Mouse (Mus musculus): ENCODE measurements around the gene Armh2. TPM values are rescaled to one million over a fixed set of nuclear protein-coding genes. Genes with fewer than 3 reads are reported as not detected.

Gene Armh2
- polyA plus RNA-seq, 1 experiment from 2014 or later: not detected

- Histone ChIP-seq H3K27me3 (no peaks in the 10 kb centered on the region), H3K27ac (replicated peaks) (no peak overlapping the region), H3K4me2 (replicated peaks) (no peak overlapping the region), H3K9ac (replicated peaks) (no peak overlapping the region), H3K4me3 (no peak overlapping the region), H3K36me3 (no peaks in the 10 kb centered on the region), H3K4me1 (no peaks in the 10 kb centered on the region), H3K9me3 (no peaks in the 10 kb centered on the region)
- WGBS: 47% methylated on average over 11 of the region's 11 CpGs
- no peak for ATAC-seq (ENCODE audit: low FRiP score, low read depth)
These were observed 45.0 kb downstream of the Armh2 start for GRCm38 (mm10) chr13:24786014-24786490.

DNA sequence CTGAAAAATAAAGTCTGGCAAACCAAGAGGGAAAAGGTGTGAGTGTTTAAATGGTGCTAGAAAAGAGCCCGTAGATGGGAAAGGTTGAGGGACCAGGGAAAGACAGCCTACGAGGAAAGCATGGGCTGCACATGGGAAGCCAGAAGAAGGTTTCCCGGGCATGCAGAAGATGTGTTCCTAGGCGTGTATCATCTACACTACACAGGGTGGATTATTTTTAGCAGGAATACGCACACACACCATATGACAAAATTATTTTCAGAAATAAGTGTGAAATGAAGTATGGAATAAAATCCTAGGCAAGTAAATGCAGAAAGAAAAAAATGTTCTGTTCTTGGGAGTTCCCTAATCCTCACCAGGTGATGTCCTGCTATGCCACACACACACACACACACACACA, 46.4 kb downstream of the Armh2 start:
- Histone ChIP-seq H3K9me3 (no peaks in the 10 kb centered on the region), H3K4me2 (replicated peaks) (no peak overlapping the region), H3K27ac (replicated peaks) (no peak overlapping the region), H3K4me1 (no peaks in the 10 kb centered on the region), H3K9ac (replicated peaks) (no peak overlapping the region), H3K4me3 (no peak overlapping the region), H3K36me3 (no peaks in the 10 kb centered on the region), H3K27me3 (no peaks in the 10 kb centered on the region)
- WGBS: 89% methylated on average over 5 of the region's 5 CpGs
- no peak for ATAC-seq (ENCODE audit: low FRiP score, low read depth)

- no peak overlapping the region for H3K9ac ChIP-seq (replicated peaks)
- no peak for ATAC-seq (ENCODE audit: low FRiP score, low read depth)
- no peaks in the 10 kb centered on the region for H3K4me1 ChIP-seq
- no peaks in the 10 kb centered on the region for H3K36me3 ChIP-seq
- H3K9me3 ChIP-seq: no peaks in the 10 kb centered on the region
- H3K4me3 ChIP-seq: no peak overlapping the region
- no peak overlapping the region for H3K27ac ChIP-seq (replicated peaks)
- no peaks in the 10 kb centered on the region for H3K27me3 ChIP-seq
- WGBS: 76% methylated on average over 2 of the region's 2 CpGs
- H3K4me2 ChIP-seq (replicated peaks): no peak overlapping the region
These were observed 50.3 kb downstream of the Armh2 start for GRCm38 (mm10) chr13:24791349-24791748.

DNA sequence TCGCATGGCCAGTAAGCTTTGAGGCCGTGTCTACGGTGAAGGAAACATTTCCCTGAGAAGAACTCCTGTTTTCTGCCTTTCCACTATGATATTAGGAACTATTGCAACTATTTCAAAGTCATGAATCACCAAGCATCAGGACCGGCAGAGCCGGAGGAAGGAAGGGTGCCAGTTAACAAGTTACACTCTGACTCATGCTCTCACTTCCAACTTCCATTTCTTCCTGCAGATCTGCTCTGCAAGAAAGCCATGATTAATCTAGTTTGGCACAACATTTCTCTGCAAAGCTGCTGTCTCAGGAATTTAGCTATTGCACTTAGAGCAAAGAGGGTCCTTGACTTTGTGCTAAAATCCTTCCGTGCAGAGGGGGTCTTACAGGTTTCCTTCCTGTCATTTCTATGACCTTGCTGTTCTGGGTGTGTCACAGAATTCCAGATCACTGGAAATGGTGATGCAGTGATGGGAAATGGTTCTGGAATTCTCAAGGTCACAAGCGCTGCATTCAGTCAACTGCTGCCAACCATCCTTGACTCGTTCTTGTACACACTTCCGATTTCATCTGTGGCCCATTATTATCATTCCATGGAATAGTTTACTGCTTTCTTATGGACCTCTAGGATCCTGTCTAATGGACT, 51.5 kb downstream of the Armh2 start:
- ATAC-seq (ENCODE audit: low FRiP score, low read depth): no peak
- Histone ChIP-seq H3K27me3 (no peaks in the 10 kb centered on the region), H3K9me3 (no peaks in the 10 kb centered on the region), H3K4me3 (no peak overlapping the region), H3K9ac (replicated peaks) (no peak overlapping the region), H3K4me2 (replicated peaks) (no peak overlapping the region), H3K27ac (replicated peaks) (no peak overlapping the region), H3K4me1 (no peaks in the 10 kb centered on the region), H3K36me3 (no peaks in the 10 kb centered on the region)
- 92% methylated on average over 9 of the region's 9 CpGs for WGBS

Other genes with a start within 250 kb of the Armh2 start
- gene Ripor2, start 159.0 kb upstream of the Armh2 start, polyA plus RNA-seq (2016; fragmentation: Nextera tagmentation; extraction: Ambion mirVana): 19.8 and 21.9 TPM in 2 replicates
- gene Gmnn, start 20.7 kb downstream of the Armh2 start, polyA plus RNA-seq (2016; fragmentation: Nextera tagmentation; extraction: Ambion mirVana): 92.5 and 95.8 TPM in 2 replicates
- gene BC005537, start 60.4 kb downstream of the Armh2 start, polyA plus RNA-seq (2016; fragmentation: Nextera tagmentation; extraction: Ambion mirVana): 21.2 and 21.5 TPM in 2 replicates
- gene Acot13, start 90.3 kb downstream of the Armh2 start, polyA plus RNA-seq (2016; fragmentation: Nextera tagmentation; extraction: Ambion mirVana): 47.5 and 49.0 TPM in 2 replicates
- 69.3 and 69.7 TPM in 2 replicates for gene Tdp2, start 90.4 kb downstream of the Armh2 start, polyA plus RNA-seq (2016; fragmentation: Nextera tagmentation; extraction: Ambion mirVana)
- gene D130043K22Rik, start 103.9 kb downstream of the Armh2 start, polyA plus RNA-seq (2016; fragmentation: Nextera tagmentation; extraction: Ambion mirVana): 1.8 and 2.0 TPM in 2 replicates
- gene Aldh5a1, start 196.4 kb downstream of the Armh2 start, polyA plus RNA-seq (2016; fragmentation: Nextera tagmentation; extraction: Ambion mirVana): 9.9 and 10.1 TPM in 2 replicates
- 0.34 and 0.63 TPM in 2 replicates for gene Gpld1, start 201.9 kb downstream of the Armh2 start, polyA plus RNA-seq (2016; fragmentation: Nextera tagmentation; extraction: Ambion mirVana)

Data from midbrain, embryonic 12.5 days (tissue).